In genomic region chr3:135607660-135608473, GRCm38 (mm10) we compare ENCODE assay signal across 9 mouse cellular contexts.
DNase-seq lines count a peak whose midpoint lies in the region; ATAC-seq and TF ChIP-seq lines count a peak whose summit lies in the region.
"Had no signal": no experiment of that assay in that cellular context is flagged by ENCODE, and none has a peak within 500 bp of the region (broad histone marks: within the 10 kb centered on the region; RNA-seq: fewer than 3 reads in every experiment).

No protein-coding gene starts in this region.

- no peak for TF ChIP-seq EP300 in heart, postnatal 0 days (IDR thresholded peaks at IDR 0.05; ENCODE audit: low read depth)

- no peak for DNase-seq in kidney, postnatal 14 days
- DNase-seq in heart, postnatal 0 days (ENCODE audit: low spot score) = no peak
- peak; percentile 61 for DNase-seq in lung, postnatal 36 days
- peak; percentile 48 for DNase-seq in thymus, adult 2 months
- DNase-seq in urinary bladder, postnatal 36 days (ENCODE audit: low spot score in 2 of 2) = no peak
- no peak for DNase-seq in gastrocnemius, postnatal 14 days
- no peak for DNase-seq in hindbrain, embryonic 11.5 days (ENCODE audit: low spot score)

- TF ChIP-seq CTCF in heart, postnatal 0 days (IDR thresholded peaks at IDR 0.05; ENCODE audit: low read depth) = no peak
- TF ChIP-seq CTCF in thymus, adult 2 months (IDR thresholded peaks at IDR 0.05; ENCODE audit: borderline replicate concordance, control insufficient read depth, extremely low read depth, insufficient read depth, low read length, poor library complexity) = no peak

- no peak for TF ChIP-seq POLR2A in thymus, adult 2 months (IDR thresholded peaks at IDR 0.05; ENCODE audit: control insufficient read depth, extremely low read depth, insufficient read depth, low read length, poor library complexity)

- H3K27me3 ChIP-seq in kidney, embryonic 16.5 days (ENCODE audit: insufficient read depth, low read length) = no peaks in the 10 kb centered on the region
- H3K27me3 ChIP-seq in heart, postnatal 0 days (ENCODE audit: control insufficient read depth, insufficient read depth, low read length) = no peaks in the 10 kb centered on the region
- H3K27me3 ChIP-seq in thymus, adult 2 months (ENCODE audit: control insufficient read depth, insufficient read depth, low read length) = no peaks in the 10 kb centered on the region
- H3K27me3 ChIP-seq in hindbrain, embryonic 11.5 days (ENCODE audit: control insufficient read depth, insufficient read depth, low read length) = no peaks in the 10 kb centered on the region
- H3K27me3 ChIP-seq: embryonic facial prominence, embryonic 12.5 days had no signal

- peak overlapping the region; percentile 4; the same call in 1 of the 2 replicates for H3K27ac ChIP-seq in kidney, embryonic 16.5 days (ENCODE audit: low read length)
- peak overlapping the region; percentile 47 for H3K27ac ChIP-seq in heart, postnatal 0 days (ENCODE audit: low read depth)
- H3K27ac ChIP-seq in thymus, adult 2 months (ENCODE audit: control insufficient read depth, insufficient read depth, low read length) = peak overlapping the region; percentile 46; the same call in 1 of the 2 replicates
- H3K27ac ChIP-seq in hindbrain, embryonic 11.5 days (ENCODE audit: low read depth, low read length) = no peak overlapping the region
- H3K27ac ChIP-seq: embryonic facial prominence, embryonic 12.5 days had no signal

- no peak overlapping the region for H3K4me3 ChIP-seq in kidney, embryonic 16.5 days (ENCODE audit: low read length)
- H3K4me3 ChIP-seq in heart, postnatal 0 days (ENCODE audit: low read depth, low read length) = peak overlapping the region; percentile 20
- peak overlapping the region; percentile 55 for H3K4me3 ChIP-seq in thymus, adult 2 months (ENCODE audit: control insufficient read depth, insufficient read depth, low read length)
- H3K4me3 ChIP-seq in hindbrain, embryonic 11.5 days (ENCODE audit: low read depth, low read length) = no peak overlapping the region
- H3K4me3 ChIP-seq: embryonic facial prominence, embryonic 12.5 days had no signal

- no peak overlapping the region for H3K9ac ChIP-seq in kidney, embryonic 16.5 days (replicated peaks; ENCODE audit: low read length)
- peak overlapping the region; percentile 8; the same call in 1 of the 2 replicates for H3K9ac ChIP-seq in heart, postnatal 0 days (replicated peaks; ENCODE audit: low read depth, low read length)
- no peak overlapping the region for H3K9ac ChIP-seq in hindbrain, embryonic 11.5 days (ENCODE audit: low read depth, low read length)
- H3K9ac ChIP-seq: embryonic facial prominence, embryonic 12.5 days had no signal

- peak overlapping the region; percentile 1; the same call in 1 of the 2 replicates for H3K4me2 ChIP-seq in kidney, embryonic 16.5 days (replicated peaks; ENCODE audit: low read depth, low read length)
- H3K4me2 ChIP-seq in heart, postnatal 0 days (ENCODE audit: low read depth, low read length) = peak overlapping the region; percentile 44
- H3K4me2 ChIP-seq in hindbrain, embryonic 11.5 days (replicated peaks; ENCODE audit: low read depth, low read length) = no peak overlapping the region
- H3K4me2 ChIP-seq: embryonic facial prominence, embryonic 12.5 days had no signal

- WGBS in kidney, embryonic 16.5 days = 80% methylated on average over 24 of the region's 24 CpGs
- WGBS in heart, postnatal 0 days = 52% methylated on average over 24 of the region's 24 CpGs
- 4% methylated on average over 24 of the region's 24 CpGs for WGBS in thymus, adult 2 months
- 94% methylated on average over 24 of the region's 24 CpGs for WGBS in hindbrain, embryonic 11.5 days

- intact Hi-C loops in gastrocnemius, postnatal 14 days (cut with DNase I; ENCODE audit: low total_unique reads) = no loop called here

- H3K36me3 ChIP-seq in kidney, embryonic 16.5 days (ENCODE audit: insufficient read depth, low read length) = peaks cover 50% of the 10 kb centered on the region
- peaks cover 77% of the 10 kb centered on the region for H3K36me3 ChIP-seq in heart, postnatal 0 days (replicated peaks; ENCODE audit: control insufficient read depth, insufficient read depth, low read length)
- H3K36me3 ChIP-seq in thymus, adult 2 months (ENCODE audit: control insufficient read depth, insufficient read depth, low read length) = peaks cover 12% of the 10 kb centered on the region
- H3K36me3 ChIP-seq in hindbrain, embryonic 11.5 days (ENCODE audit: control insufficient read depth, insufficient read depth, low read length) = no peaks in the 10 kb centered on the region

- H3K9me3 ChIP-seq in kidney, embryonic 16.5 days (ENCODE audit: low read length) = no peaks in the 10 kb centered on the region
- H3K9me3 ChIP-seq in heart, postnatal 0 days (replicated peaks; ENCODE audit: control insufficient read depth, low read length) = no peaks in the 10 kb centered on the region
- H3K9me3 ChIP-seq in hindbrain, embryonic 11.5 days (ENCODE audit: control insufficient read depth, low read length) = no peaks in the 10 kb centered on the region
- H3K9me3 ChIP-seq: embryonic facial prominence, embryonic 12.5 days had no signal

- no peak for ATAC-seq in kidney, embryonic 16.5 days (ENCODE audit: low FRiP score, low TSS enrichment)
- ATAC-seq in heart, postnatal 0 days (ENCODE audit: insufficient read depth, low read depth) = no peak
- no peak for ATAC-seq in hindbrain, embryonic 11.5 days (ENCODE audit: low FRiP score)

- H3K4me1 ChIP-seq in kidney, embryonic 16.5 days (ENCODE audit: insufficient read depth, low read length) = no peaks in the 10 kb centered on the region
- H3K4me1 ChIP-seq in heart, postnatal 0 days (ENCODE audit: control insufficient read depth, insufficient read depth) = peaks cover 25% of the 10 kb centered on the region
- H3K4me1 ChIP-seq in thymus, adult 2 months (replicated peaks; ENCODE audit: control insufficient read depth, insufficient read depth, low read length) = peaks cover 33% of the 10 kb centered on the region
- no peaks in the 10 kb centered on the region for H3K4me1 ChIP-seq in hindbrain, embryonic 11.5 days (replicated peaks; ENCODE audit: control insufficient read depth, insufficient read depth, low read length)
- H3K4me1 ChIP-seq: embryonic facial prominence, embryonic 12.5 days had no signal

Comparison
In these comparisons a context has a peak if more than half of its experiments do, and no peak if none do; other contexts are left out.
1. H3K4me3 ChIP-seq: peak in heart, postnatal 0 days (single experiment) and thymus, adult 2 months (single experiment); none in kidney, embryonic 16.5 days (single experiment) and hindbrain, embryonic 11.5 days (single experiment).
2. DNase-seq: peak in lung, postnatal 36 days (single experiment) and thymus, adult 2 months (single experiment); none in kidney, postnatal 14 days (single experiment), heart, postnatal 0 days (single experiment), urinary bladder, postnatal 36 days (0 of 2), gastrocnemius, postnatal 14 days (single experiment) and hindbrain, embryonic 11.5 days (single experiment).